Mouse (Mus musculus) liver, embryonic 14.5 days (tissue): ENCODE results near the gene Armc9. TPM values are rescaled to one million over a fixed set of nuclear protein-coding genes. Genes with fewer than 3 reads are reported as not detected.

Source experiments
- ATAC-seq: fragments of 200-750 bp; cut with Nextera tagmentation; 2 replicates; pipeline ENCODE4 v1.8.0; 2017; ENCODE audit warnings: moderate number of reproducible peaks, mild to moderate bottlenecking, moderate library complexity; ENCODE audit not compliant: insufficient read depth
- DNase-seq, 3 experiments: peaks; one replicate each; pipeline ENCODE4 v3.0.0-alpha.2; 2012 to 2013; ENCODE audit warnings: low read depth in 3 of 3, low spot score in 3 of 3
- H3K27ac ChIP-seq: fragments of 300-500 bp; sonication (generic); 2 replicates; pipeline ENCODE4 v1.5.1; 2014; ENCODE audit warnings: moderate library complexity, mild to moderate bottlenecking, control low read depth, inconsistent platforms
- H3K27me3 ChIP-seq: fragments of 300-500 bp; sonication (generic); 2 replicates; pipeline ENCODE4 v1.6.1; 2014; ENCODE audit warnings: mild to moderate bottlenecking, low read length, moderate library complexity; ENCODE audit not compliant: control insufficient read depth, insufficient read depth
- H3K36me3 ChIP-seq: fragments of 300-500 bp; sonication (generic); replicated peaks from 2 replicates; pipeline ENCODE4 v1.6.1; 2014; ENCODE audit warnings: low read depth; ENCODE audit not compliant: control insufficient read depth, insufficient read depth
- H3K4me1 ChIP-seq, 2 experiments: fragments of 200-500 bp in 1 of 2; fragments of 300-500 bp in 1 of 2; sonication (generic) in 1 of 2; replicated peaks; 2 replicates each; pipeline ENCODE4 v1.6.1; 2012 to 2014; ENCODE audit warnings: antibody characterized with exemption in 1 of 2, inconsistent platforms in 1 of 2, low read length in 1 of 2; ENCODE audit not compliant: control insufficient read depth in 2 of 2, insufficient read depth in 2 of 2
- H3K4me2 ChIP-seq: fragments of 300-500 bp; sonication (generic); 2 replicates; pipeline ENCODE4 v1.6.1; 2014; ENCODE audit warnings: low read depth, mild to moderate bottlenecking, control low read depth, moderate library complexity
- H3K4me3 ChIP-seq, 2 experiments: fragments of 200-500 bp in 1 of 2; fragments of 300-500 bp in 1 of 2; sonication (generic) in 1 of 2; 2 replicates each; pipeline ENCODE4 v1.5.1; 2012 to 2014; ENCODE audit warnings: low read depth in 2 of 2, low read length in 2 of 2, mild to moderate bottlenecking in 2 of 2, control low read depth in 1 of 2, inconsistent platforms in 1 of 2, moderate library complexity in 1 of 2; ENCODE audit not compliant: insufficient read depth in 1 of 2
- H3K9ac ChIP-seq: fragments of 300-500 bp; sonication (generic); replicated peaks from 2 replicates; pipeline ENCODE4 v1.6.1; 2014; ENCODE audit warnings: mild to moderate bottlenecking, control low read depth, moderate library complexity
- H3K9me3 ChIP-seq: fragments of 300-500 bp; sonication (generic); 2 replicates; pipeline ENCODE4 v1.6.1; 2016; ENCODE audit warnings: low read length, mixed read lengths; ENCODE audit not compliant: control insufficient read depth
- CTCF ChIP-seq: IDR thresholded peaks from 2 replicates; pipeline ENCODE4 v1.5.1; 2016; ENCODE audit warnings: antibody characterized with exemption, low read depth, control low read depth
- EP300 ChIP-seq: IDR thresholded peaks from 2 replicates; pipeline ENCODE4 v1.6.1; 2016; ENCODE audit warnings: antibody characterized with exemption, low read depth
- WGBS: fragments of 180-500 bp; shearing (Covaris S2); extraction: QIAGEN DNeasy Blood & Tissue Kit; methylation state at CpG from one replicate; pipeline ENCODE4 v1.1.7; 2014; ENCODE audit not compliant: insufficient replicate concordance; 5-methylcytosine and 5-hydroxymethylcytosine counted together
- polyA plus RNA-seq, 2 experiments: library from polyadenylated mRNA; depleted of rRNA in 1 of 2; stranded (reverse) in 1 of 2; unstranded in 1 of 2; fragments of >200 nt; fragmentation: Nextera tagmentation in 1 of 2; extraction: Ambion mirVana in 1 of 2; gene quantifications; 2 replicates each; pipeline versions ENCODE4 v1.2.1 to v1.2.3; 2012 to 2014

The Armc9 gene
- polyA plus RNA-seq, 2 experiments, result 5.5 to 8.4 TPM

DNA sequence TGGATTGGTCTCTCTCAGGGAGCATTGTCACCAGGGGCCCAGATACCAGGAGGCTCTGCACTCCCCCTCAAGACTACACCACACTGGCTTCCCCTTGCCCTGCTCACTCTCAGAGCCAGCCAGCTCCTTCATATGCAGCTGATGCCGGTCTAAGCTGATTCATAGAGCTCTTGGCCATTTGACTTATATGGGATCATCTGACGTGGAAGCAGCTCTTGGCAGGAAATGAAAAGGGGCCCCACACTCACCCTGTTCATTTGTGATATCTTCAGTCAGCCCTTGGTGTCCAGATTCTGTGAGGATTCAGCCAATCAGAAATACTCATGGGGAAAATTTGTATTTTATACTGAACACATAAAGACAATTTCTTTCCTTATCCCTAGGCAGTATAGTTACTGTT lies 86.4 kb downstream of the Armc9 start:
- ATAC-seq, result no peak
- Histone ChIP-seq H3K4me3 (no peak overlapping the region), H3K9me3 (no peaks in the 10 kb centered on the region), H3K27ac (no peak overlapping the region), H3K27me3 (no peaks in the 10 kb centered on the region), H3K9ac (no peak overlapping the region), H3K36me3 (no peaks in the 10 kb centered on the region; the same call in 1 of the 2 replicates), H3K4me2 (no peak overlapping the region; the same call in 1 of the 2 replicates), H3K4me1 (peaks cover 26 to 52% of the 10 kb centered on the region in 2 experiments)
- WGBS, result 10% methylated on average over 2 of the region's 2 CpGs
- no peak for DNase-seq
- TF ChIP-seq EP300 (no peak), CTCF (no peak)

DNA sequence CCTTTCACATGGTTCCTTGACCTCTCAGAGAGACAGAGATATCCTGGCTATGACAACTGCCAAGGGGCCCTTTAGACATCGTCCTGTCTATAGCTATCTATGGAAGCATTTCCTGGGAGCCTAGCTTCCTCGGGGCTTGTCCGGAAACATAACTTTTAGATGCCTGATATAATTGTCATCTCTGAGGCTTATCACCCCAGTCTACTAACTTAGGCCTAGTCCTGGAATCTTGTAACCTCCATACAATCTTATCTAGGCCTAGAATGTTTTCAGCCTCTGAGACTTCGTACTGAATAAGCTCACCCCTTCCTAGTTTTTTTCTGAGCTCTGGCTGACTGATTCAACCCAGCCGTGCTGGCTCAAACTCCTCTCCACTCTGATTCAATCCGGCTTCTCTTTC lies 88.9 kb downstream of the Armc9 start:
- TF ChIP-seq CTCF (no peak), EP300 (no peak)

GRCm38 (mm10) chr1:86245301-86246085 lies 90.9 kb downstream of the Armc9 start:
- Histone ChIP-seq H3K4me3 (no peak overlapping the region), H3K9me3 (no peaks in the 10 kb centered on the region), H3K4me1 (peaks cover 29 to 66% of the 10 kb centered on the region in 2 experiments), H3K36me3 (no peaks in the 10 kb centered on the region; the same call in 1 of the 2 replicates), H3K27me3 (no peaks in the 10 kb centered on the region), H3K4me2 (peak overlapping the region; percentile 6; the same call in 1 of the 2 replicates), H3K27ac (no peak overlapping the region; the same call in 1 of the 2 replicates), H3K9ac (no peak overlapping the region)
- DNase-seq (peak; percentile 47 to 65 (median 53)), ATAC-seq (peak; percentile 86)
- peak; percentile 84 for TF ChIP-seq EP300
- no peak for TF ChIP-seq CTCF
- WGBS, result 40% methylated on average over 6 of the region's 6 CpGs

More for the DNA sequence above, 88.9 kb downstream of the Armc9 start:
- Histone ChIP-seq H3K9ac (no peak overlapping the region), H3K4me3 (no peak overlapping the region), H3K9me3 (no peaks in the 10 kb centered on the region), H3K27ac (peak overlapping the region; percentile 19; the same call in 1 of the 2 replicates), H3K36me3 (no peaks in the 10 kb centered on the region; the same call in 1 of the 2 replicates), H3K4me2 (no peak overlapping the region), H3K27me3 (no peaks in the 10 kb centered on the region), H3K4me1 (peaks cover 29 to 66% of the 10 kb centered on the region in 2 experiments)
- ATAC-seq (no peak), DNase-seq (no peak)
- WGBS, result 24% methylated on average over 6 of the region's 6 CpGs

- TF ChIP-seq EP300 (no peak), CTCF (no peak)
- H3K27me3 ChIP-seq, result no peaks in the 10 kb centered on the region
- 71% methylated on average over 8 of the region's 8 CpGs for WGBS
These were observed 98.8 kb downstream of the Armc9 start for GRCm38 (mm10) chr1:86253410-86253809.

DNA sequence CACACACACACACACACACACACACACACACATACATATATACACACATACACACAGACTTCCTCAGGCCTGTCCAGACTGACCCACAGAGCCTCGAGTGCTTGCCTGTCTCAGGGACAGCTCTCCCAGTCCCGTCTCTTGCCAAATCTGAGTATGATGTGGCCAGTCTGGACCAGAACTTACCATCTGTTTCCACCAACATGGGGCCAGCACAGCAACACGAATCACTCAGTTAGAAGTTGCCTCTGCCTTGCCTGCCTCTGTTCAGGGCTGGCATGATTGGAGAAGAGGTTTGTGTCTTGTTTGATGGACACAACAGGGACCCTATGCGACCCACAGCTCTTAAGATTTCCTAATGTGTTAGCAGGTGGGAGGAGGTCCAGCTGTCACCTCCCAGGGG lies 101.7 kb downstream of the Armc9 start:
- Histone ChIP-seq H3K4me3 (no peak overlapping the region), H3K36me3 (no peaks in the 10 kb centered on the region), H3K9ac (no peak overlapping the region), H3K9me3 (no peaks in the 10 kb centered on the region), H3K4me1 (peaks cover 3 to 15% of the 10 kb centered on the region in 2 experiments; a peak in 3 of 4 replicates), H3K27me3 (no peaks in the 10 kb centered on the region), H3K4me2 (no peak overlapping the region), H3K27ac (no peak overlapping the region)
- no peak for TF ChIP-seq CTCF
- TF ChIP-seq EP300, result no peak
- DNase-seq, result no peak
- no peak for ATAC-seq
- 61% methylated on average over 4 of the region's 4 CpGs for WGBS

More at GRCm38 (mm10) chr1:86253410-86253809, 98.8 kb downstream of the Armc9 start:
- H3K36me3 ChIP-seq, result no peaks in the 10 kb centered on the region
- no peak overlapping the region for H3K4me3 ChIP-seq
- no peak for DNase-seq
- H3K4me2 ChIP-seq, result no peak overlapping the region
- ATAC-seq, result no peak
- H3K9ac ChIP-seq, result no peak overlapping the region
- no peaks in the 10 kb centered on the region for H3K9me3 ChIP-seq
- H3K27ac ChIP-seq, result no peak overlapping the region
- peaks cover 3 to 8% of the 10 kb centered on the region in 2 experiments; a peak in 2 of 4 replicates for H3K4me1 ChIP-seq
